Mouse (Mus musculus) bone marrow, adult 2 months (tissue): ENCODE measurements around the gene Atxn7l3b.

Source experiments
- CTCF ChIP-seq: fragments of 200-500 bp; IDR thresholded peaks from 2 replicates; pipeline ENCODE4 v1.5.1; 2011; ENCODE audit warnings: low read length, control low read depth; ENCODE audit not compliant: control insufficient read depth, insufficient read depth
- POLR2A ChIP-seq: fragments of 200-500 bp; IDR thresholded peaks from 2 replicates; pipeline ENCODE4 v1.6.1; 2011; ENCODE audit warnings: low read depth, mild to moderate bottlenecking, control low read depth, low read length, borderline replicate concordance; ENCODE audit not compliant: control insufficient read depth

DNA sequence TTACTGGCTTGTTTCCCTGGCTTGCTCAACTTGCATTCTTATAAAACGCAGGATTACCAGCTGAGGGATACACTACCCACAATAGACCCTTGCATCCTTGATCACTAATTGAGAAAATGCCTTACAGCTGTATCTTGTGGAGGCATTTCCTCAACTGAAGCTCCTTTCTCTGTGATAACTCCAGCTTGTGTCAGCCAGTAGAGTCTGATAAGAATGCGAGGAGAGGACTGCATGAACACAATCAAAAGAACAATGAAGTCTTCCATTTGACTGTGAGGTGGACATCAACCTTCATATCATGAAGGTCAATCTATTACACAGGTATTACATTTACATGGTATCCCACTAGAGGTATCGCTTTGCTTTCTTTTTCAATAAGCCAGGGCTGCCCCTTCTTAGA lies 19.7 kb upstream of the Atxn7l3b start:
- TF ChIP-seq CTCF = no peak
- TF ChIP-seq POLR2A = no peak
